Mouse (Mus musculus) kidney, embryonic 16.5 days (tissue): Measurements from ENCODE around the gene Clptm1. TPM values are rescaled to one million over a fixed set of nuclear protein-coding genes. Genes with fewer than 3 reads are reported as not detected.

Experiments used
- ATAC-seq: fragments of 200-750 bp; cut with Nextera tagmentation; 2 replicates; pipeline ENCODE4 v1.8.0; 2017; ENCODE audit warnings: moderate TSS enrichment; ENCODE audit not compliant: low FRiP score, low TSS enrichment
- H3K27ac ChIP-seq: fragments of 300-500 bp; sonication (generic); 2 replicates; pipeline ENCODE4 v1.5.1; 2014; ENCODE audit warnings: low read length
- H3K27me3 ChIP-seq: fragments of 300-500 bp; sonication (generic); 2 replicates; pipeline ENCODE4 v1.6.1; 2014; ENCODE audit warnings: low read length, control low read depth, mixed read lengths; ENCODE audit not compliant: insufficient read depth
- H3K36me3 ChIP-seq: fragments of 300-500 bp; sonication (generic); 2 replicates; pipeline ENCODE4 v1.6.1; 2014; ENCODE audit warnings: low read length, control low read depth, mixed read lengths; ENCODE audit not compliant: insufficient read depth
- H3K4me1 ChIP-seq: fragments of 300-500 bp; sonication (generic); 2 replicates; pipeline ENCODE4 v1.6.1; 2014; ENCODE audit warnings: low read length, control low read depth, mixed read lengths; ENCODE audit not compliant: insufficient read depth
- H3K4me2 ChIP-seq: fragments of 300-500 bp; sonication (generic); replicated peaks from 2 replicates; pipeline ENCODE4 v1.6.1; 2014; ENCODE audit warnings: low read depth, low read length
- H3K4me3 ChIP-seq: fragments of 300-500 bp; sonication (generic); 2 replicates; pipeline ENCODE4 v1.5.1; 2014; ENCODE audit warnings: mild to moderate bottlenecking, low read length
- H3K9ac ChIP-seq: fragments of 300-500 bp; sonication (generic); replicated peaks from 2 replicates; pipeline ENCODE4 v1.6.1; 2014; ENCODE audit warnings: low read length
- H3K9me3 ChIP-seq: fragments of 300-500 bp; sonication (generic); 2 replicates; pipeline ENCODE4 v1.6.1; 2016; ENCODE audit warnings: low read length, control low read depth
- WGBS: fragments of 180-500 bp; shearing (Covaris S2); extraction: QIAGEN DNeasy Blood & Tissue Kit; methylation state at CpG from one replicate; pipeline ENCODE4 v1.1.7; 2014; 5-methylcytosine and 5-hydroxymethylcytosine counted together
- polyA plus RNA-seq: library from polyadenylated mRNA; unstranded; fragments of >200 nt; fragmentation: Nextera tagmentation; extraction: Ambion mirVana; gene quantifications from 2 replicates; pipeline ENCODE4 v1.2.1, GENCODE M21; 2015

Clptm1 gene
- polyA plus RNA-seq, 1 experiment from 2014 or later: 94.6 TPM

DNA sequence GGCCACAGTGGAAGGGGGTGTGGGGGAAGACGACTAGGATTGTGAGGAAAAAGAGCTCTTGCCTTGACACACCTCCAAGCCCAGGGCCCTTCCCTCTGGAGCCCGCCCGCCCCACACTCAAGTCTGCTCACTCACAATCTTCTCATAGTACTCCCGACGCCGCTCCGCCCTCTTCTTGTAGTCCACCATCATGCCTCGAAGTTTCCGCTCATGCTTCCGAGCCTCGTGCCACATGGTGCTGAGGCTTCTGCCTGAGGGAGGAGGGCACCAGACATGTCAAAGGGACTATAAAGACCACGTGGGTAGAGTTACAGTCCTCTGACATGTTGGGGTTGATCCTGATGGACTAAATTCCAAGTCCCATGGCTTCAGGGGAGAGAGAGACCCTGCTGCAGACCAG is 61.8 kb downstream of the Clptm1 start:
- H3K27me3 ChIP-seq: no peaks in the 10 kb centered on the region
- no peaks in the 10 kb centered on the region for H3K9me3 ChIP-seq
- H3K27ac ChIP-seq: no peak overlapping the region
- peak overlapping the region; percentile 100 for H3K4me3 ChIP-seq
- WGBS: 75% methylated on average over 12 of the region's 12 CpGs
- H3K36me3 ChIP-seq: peaks cover 33% of the 10 kb centered on the region
- peak overlapping the region; percentile 97 for H3K9ac ChIP-seq
- H3K4me1 ChIP-seq: peaks cover 17% of the 10 kb centered on the region
- H3K4me2 ChIP-seq: peak overlapping the region; percentile 82
- ATAC-seq: no peak

DNA sequence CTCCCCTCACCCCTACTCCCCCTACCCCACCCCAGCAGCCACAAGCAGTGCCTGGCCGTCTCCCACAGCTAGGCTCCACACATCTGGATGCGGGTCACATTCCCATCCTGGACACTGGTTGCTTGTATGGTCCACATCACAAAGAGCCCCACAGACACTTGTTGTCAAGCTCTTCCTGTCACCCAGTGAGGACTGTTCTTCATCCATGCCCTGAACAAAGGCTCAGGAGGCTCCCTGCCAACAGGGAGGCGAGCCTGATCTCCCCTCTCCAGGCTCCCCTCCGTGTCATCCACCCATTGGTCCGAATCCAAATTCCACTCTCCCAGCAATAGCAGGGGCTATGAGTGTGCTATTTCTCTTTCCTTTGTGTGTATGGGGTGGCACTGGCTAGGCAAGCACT is 64.3 kb downstream of the Clptm1 start:
- H3K4me1 ChIP-seq: peaks cover 17% of the 10 kb centered on the region
- 67% methylated on average over 5 of the region's 5 CpGs for WGBS
- no peaks in the 10 kb centered on the region for H3K9me3 ChIP-seq
- H3K4me2 ChIP-seq: no peak overlapping the region
- no peaks in the 10 kb centered on the region for H3K27me3 ChIP-seq
- no peak overlapping the region for H3K9ac ChIP-seq
- H3K4me3 ChIP-seq: no peak overlapping the region
- H3K36me3 ChIP-seq: peaks cover 37% of the 10 kb centered on the region
- no peak for ATAC-seq
- no peak overlapping the region for H3K27ac ChIP-seq

DNA sequence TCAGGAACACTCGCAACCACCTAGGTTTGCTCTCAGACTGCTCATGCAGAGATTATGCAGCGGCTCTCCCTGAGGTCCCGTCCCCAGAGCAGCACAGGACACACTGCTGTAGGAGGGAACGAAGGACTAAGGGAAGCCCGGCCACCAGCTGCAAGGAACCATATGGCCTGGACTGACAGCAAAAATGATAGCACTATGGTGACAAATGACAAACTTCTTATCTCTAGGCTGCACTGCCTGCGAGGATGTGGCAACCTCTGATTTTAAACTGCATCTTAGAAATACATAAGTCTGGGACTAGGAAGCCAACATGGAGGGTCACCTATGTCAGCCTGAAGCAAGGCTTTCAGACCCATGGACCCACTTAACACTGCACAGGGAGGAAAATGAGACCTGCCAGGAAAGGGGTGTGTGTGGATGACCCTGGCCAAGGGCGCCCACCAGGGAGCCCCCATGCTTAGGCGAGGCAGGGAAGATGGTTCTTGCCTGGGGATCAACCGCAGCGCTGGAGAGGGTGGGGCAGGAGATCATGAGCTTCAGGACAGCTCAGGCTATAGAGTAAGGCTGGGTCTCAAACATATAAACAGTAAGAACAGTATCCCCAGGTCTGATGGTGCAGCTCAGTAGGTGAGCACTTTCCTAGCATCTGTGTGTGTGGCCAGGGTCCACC is 71.6 kb downstream of the Clptm1 start:
- H3K27me3 ChIP-seq: no peaks in the 10 kb centered on the region
- H3K4me1 ChIP-seq: no peaks in the 10 kb centered on the region
- 85% methylated on average over 10 of the region's 10 CpGs for WGBS
- H3K4me3 ChIP-seq: no peak overlapping the region
- H3K36me3 ChIP-seq: peaks cover 63% of the 10 kb centered on the region
- H3K4me2 ChIP-seq: no peak overlapping the region
- no peak overlapping the region for H3K9ac ChIP-seq
- no peak for ATAC-seq
- H3K9me3 ChIP-seq: no peaks in the 10 kb centered on the region
- no peak overlapping the region for H3K27ac ChIP-seq

DNA sequence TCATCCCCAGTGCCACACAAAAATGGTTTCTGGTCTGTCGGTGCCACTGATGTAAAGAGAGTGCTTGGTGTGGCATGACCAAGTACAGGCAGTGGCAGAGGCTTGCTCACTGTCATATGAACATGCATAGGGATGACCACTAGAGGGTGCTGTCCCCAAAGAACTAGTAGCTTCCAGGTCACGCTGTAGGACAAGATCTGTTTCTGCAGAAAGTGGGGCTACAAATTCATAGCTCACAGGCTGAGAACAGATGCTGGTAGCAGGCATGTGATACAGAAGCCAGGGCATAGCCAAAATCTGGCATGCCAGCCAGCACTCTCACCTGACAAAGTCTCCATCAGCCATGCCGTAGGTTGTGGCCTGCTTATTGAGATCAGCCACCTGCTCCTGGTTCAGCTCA is 74.9 kb downstream of the Clptm1 start:
- no peaks in the 10 kb centered on the region for H3K9me3 ChIP-seq
- peaks cover 88% of the 10 kb centered on the region for H3K36me3 ChIP-seq
- H3K4me2 ChIP-seq: no peak overlapping the region
- no peaks in the 10 kb centered on the region for H3K4me1 ChIP-seq
- no peak overlapping the region for H3K27ac ChIP-seq
- H3K9ac ChIP-seq: no peak overlapping the region
- H3K4me3 ChIP-seq: no peak overlapping the region
- 53% methylated on average over 3 of the region's 3 CpGs for WGBS
- ATAC-seq: 0 out of 2 replicates have a peak, but pooled peaks have one; percentile 15
- H3K27me3 ChIP-seq: no peaks in the 10 kb centered on the region

DNA sequence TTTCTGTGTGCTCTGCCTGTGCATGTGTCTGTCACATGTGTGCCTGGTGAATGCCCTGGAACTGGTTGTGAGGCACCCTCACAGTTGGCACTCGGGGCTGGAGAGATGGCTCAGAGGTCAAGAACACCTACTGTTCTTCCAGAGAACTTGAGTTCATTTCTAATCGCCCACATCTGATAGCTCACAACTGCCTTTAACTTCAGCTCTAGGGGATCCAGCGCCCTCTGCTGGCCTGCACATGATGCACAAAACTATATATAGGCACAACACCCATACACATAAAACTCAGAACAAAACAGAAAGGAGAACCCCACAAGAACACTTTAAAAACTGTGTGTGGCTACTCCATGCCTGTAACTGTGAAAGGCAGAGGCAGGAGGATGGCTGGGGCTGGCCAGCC is 75.6 kb downstream of the Clptm1 start:
- WGBS: 58% methylated on average over 3 of the region's 3 CpGs
- no peak overlapping the region for H3K4me2 ChIP-seq
- peaks cover 92% of the 10 kb centered on the region for H3K36me3 ChIP-seq

DNA sequence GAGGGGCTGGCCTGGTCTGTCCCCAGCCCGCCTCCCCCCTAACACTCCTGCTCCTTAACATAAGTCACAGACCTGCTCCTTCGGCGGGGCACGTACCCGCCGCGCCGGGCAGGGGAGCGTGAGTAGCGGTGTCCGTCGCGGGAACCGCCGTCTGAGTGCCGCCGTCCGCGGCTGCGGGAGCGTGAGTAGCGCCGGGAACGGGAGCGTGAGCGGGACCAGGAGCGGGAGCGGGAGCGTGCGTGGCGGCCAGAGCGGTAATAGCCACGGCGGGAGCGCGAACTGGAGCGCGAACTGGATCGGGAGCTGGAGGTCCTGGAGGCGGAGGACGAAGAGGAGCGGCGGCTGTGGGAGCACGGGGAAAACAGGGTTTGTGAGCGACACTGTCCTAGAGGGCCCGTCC is 78.6 kb downstream of the Clptm1 start:
- ATAC-seq: no peak
- H3K36me3 ChIP-seq: peaks cover 96% of the 10 kb centered on the region
- WGBS: 78% methylated on average over 46 of the region's 46 CpGs
- no peak overlapping the region for H3K27ac ChIP-seq
- no peak overlapping the region for H3K9ac ChIP-seq
- no peaks in the 10 kb centered on the region for H3K27me3 ChIP-seq
- no peak overlapping the region for H3K4me3 ChIP-seq
- H3K4me2 ChIP-seq: no peak overlapping the region
- H3K9me3 ChIP-seq: no peaks in the 10 kb centered on the region
- H3K4me1 ChIP-seq: no peaks in the 10 kb centered on the region

More for the DNA sequence above, 75.6 kb downstream of the Clptm1 start:
- Histone ChIP-seq H3K9ac (no peak overlapping the region), H3K9me3 (no peaks in the 10 kb centered on the region), H3K4me1 (no peaks in the 10 kb centered on the region), H3K27ac (no peak overlapping the region), H3K27me3 (no peaks in the 10 kb centered on the region), H3K4me3 (no peak overlapping the region)
- ATAC-seq: no peak

Other genes with a start within 250 kb of the Clptm1 start
- 6.8 and 6.9 TPM in 2 replicates for gene Mark4, start 206.2 kb downstream of the Clptm1 start, polyA plus RNA-seq
- gene Exoc3l2, start 201.7 kb downstream of the Clptm1 start, polyA plus RNA-seq: 2.9 and 3.8 TPM in 2 replicates
- 1.8 and 2.2 TPM in 2 replicates for gene Bloc1s3, start 156.7 kb downstream of the Clptm1 start, polyA plus RNA-seq
- gene Trappc6a, start 156.6 kb downstream of the Clptm1 start, polyA plus RNA-seq: 89.7 and 94.2 TPM in 2 replicates
- gene Nkpd1, start 147.2 kb downstream of the Clptm1 start, polyA plus RNA-seq: 0.11 and 0.14 TPM in 2 replicates
- 21.9 and 23.9 TPM in 2 replicates for gene Ppp1r37, start 102.0 kb downstream of the Clptm1 start, polyA plus RNA-seq
- gene Zfp296, start 87.7 kb downstream of the Clptm1 start, polyA plus RNA-seq: 0.46 and 0.71 TPM in 2 replicates
- 169 and 183 TPM in 2 replicates for gene Gemin7, start 87.4 kb downstream of the Clptm1 start, polyA plus RNA-seq
- 52.6 and 55.8 TPM in 2 replicates for gene Clasrp, start 60.5 kb downstream of the Clptm1 start, polyA plus RNA-seq
- gene Relb, start 35.6 kb downstream of the Clptm1 start, polyA plus RNA-seq: 10.6 and 10.7 TPM in 2 replicates
- 2.8 and 4.7 TPM in 2 replicates for gene Apoc2, start 12.9 kb upstream of the Clptm1 start, polyA plus RNA-seq
- 1.1 TPM in 1 of 2 replicates, not detected in the other for gene Gm44805, start 16.4 kb upstream of the Clptm1 start, polyA plus RNA-seq
- gene Apoc4, start 16.4 kb upstream of the Clptm1 start, polyA plus RNA-seq: 1.6 and 2.2 TPM in 2 replicates
- 13.4 and 16.1 TPM in 2 replicates for gene Apoc1, start 27.6 kb upstream of the Clptm1 start, polyA plus RNA-seq
- gene Apoe, start 34.2 kb upstream of the Clptm1 start, polyA plus RNA-seq: 291 and 312 TPM in 2 replicates
- 136 and 153 TPM in 2 replicates for gene Tomm40, start 50.4 kb upstream of the Clptm1 start, polyA plus RNA-seq
- 150 and 157 TPM in 2 replicates for gene Nectin2, start 85.5 kb upstream of the Clptm1 start, polyA plus RNA-seq
- gene Bcam, start 106.0 kb upstream of the Clptm1 start, polyA plus RNA-seq: 280 and 309 TPM in 2 replicates
- 9.4 and 12.2 TPM in 2 replicates for gene Cblc, start 131.8 kb upstream of the Clptm1 start, polyA plus RNA-seq
- gene Bcl3, start 157.7 kb upstream of the Clptm1 start, polyA plus RNA-seq: 3.3 and 3.9 TPM in 2 replicates
- gene Gm19345, start 187.0 kb upstream of the Clptm1 start, polyA plus RNA-seq: not detected in 2 replicates
- gene Ceacam16, start 196.3 kb upstream of the Clptm1 start, polyA plus RNA-seq: 0.15 TPM in 1 of 2 replicates, not detected in the other
- 0.06 TPM in 1 of 2 replicates, not detected in the other for gene Ceacam19, start 222.9 kb upstream of the Clptm1 start, polyA plus RNA-seq